Mouse (Mus musculus): ENCODE results near the gene Cnot3. TPM values are rescaled to one million over a fixed set of nuclear protein-coding genes. Genes with fewer than 3 reads are reported as not detected.
"Not testable (repeated sequence)": the region's sequence is repeated elsewhere in the genome, so short reads cannot be mapped to it uniquely, and the experiment has no call there.

The Cnot3 gene
- polyA plus RNA-seq, 1 experiment = 49.5 TPM

DNA sequence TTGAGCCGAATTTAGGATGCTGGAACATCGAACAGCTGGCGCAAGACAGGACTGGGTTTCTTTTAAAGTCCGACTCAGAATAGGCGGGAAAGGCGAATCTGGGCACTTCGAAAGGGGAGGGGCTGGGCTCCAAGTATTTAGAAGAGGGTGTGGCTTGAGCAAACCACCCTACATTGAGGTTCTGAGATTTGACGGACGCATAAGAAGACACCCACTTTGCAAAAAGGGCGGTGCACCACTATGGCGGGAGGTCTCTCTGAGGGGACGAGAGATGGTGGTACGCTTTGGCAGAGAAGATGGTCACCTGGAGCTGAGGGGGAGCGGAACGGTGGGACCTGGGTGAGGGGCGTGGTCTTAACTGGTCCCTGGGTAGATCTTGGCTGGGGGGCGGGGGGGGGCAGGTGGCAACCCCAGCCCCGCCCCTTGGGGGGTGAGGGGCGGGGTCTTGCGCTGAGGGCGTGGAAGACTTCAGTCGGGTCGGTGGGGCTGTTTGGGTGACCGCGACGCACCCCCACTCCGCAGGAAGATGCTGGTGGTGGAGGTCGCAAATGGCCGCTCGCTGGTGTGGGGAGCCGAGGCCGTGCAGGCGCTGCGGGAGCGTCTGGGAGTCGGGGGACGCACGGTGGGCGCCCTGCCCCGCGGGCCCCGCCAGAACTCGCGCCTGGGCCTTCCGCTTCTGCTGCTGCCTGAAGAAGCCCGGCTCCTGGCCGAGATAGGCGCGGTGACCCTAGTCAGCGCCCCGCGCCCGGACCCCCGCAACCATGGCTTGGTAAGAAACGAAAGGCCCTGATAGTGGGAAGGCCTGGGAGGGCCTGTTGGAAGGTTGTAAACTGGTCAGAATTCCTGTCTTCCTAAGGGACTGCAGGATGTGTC is 49.2 kb downstream of the Cnot3 start:
- DNase-seq (ENCODE audit: extremely low spot score in 1 of 2, low spot score in 1 of 2) = peak; percentile 49 to 59

DNA sequence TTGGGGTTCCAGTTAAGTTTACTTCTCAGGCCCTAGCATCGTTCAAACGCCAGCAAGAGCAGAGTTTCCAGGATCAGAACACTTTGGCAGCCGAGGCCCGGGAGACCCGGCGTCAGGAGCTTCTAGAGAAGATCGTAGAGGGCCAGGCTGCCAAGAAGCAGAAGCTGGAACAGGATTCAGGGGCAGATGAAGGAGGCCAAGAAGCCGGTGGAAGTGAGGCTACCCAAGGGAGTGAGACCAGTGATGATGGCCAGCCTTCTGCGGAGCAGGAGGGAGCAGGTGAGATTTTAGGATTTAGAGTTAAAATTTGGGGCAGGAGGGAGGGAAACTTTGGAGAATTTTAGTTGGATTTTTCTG is 49.9 kb downstream of the Cnot3 start:
- DNase-seq (ENCODE audit: extremely low spot score in 1 of 2, low spot score in 1 of 2) = not testable (repeated sequence)

DNA sequence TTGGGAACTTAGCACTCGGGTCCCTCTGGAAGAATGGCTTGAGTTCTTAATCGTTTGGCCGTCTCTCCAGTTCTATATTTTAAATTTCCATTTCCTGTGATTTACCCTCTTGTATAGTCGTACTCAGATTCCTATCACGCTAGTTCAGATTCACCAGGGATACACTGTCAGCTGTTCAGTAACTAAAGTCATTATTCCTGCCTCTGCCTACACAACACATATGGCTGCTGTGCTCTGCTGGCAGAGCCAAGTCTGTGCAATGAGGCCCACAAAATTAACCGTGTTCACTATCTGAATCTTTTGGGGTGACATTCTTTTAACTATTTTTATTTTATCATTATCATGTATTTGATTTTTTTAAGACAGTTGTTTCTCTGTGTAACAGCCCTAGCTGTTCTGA is 53.4 kb downstream of the Cnot3 start:
- DNase-seq (ENCODE audit: extremely low spot score in 1 of 2, low spot score in 1 of 2) = no peak

DNA sequence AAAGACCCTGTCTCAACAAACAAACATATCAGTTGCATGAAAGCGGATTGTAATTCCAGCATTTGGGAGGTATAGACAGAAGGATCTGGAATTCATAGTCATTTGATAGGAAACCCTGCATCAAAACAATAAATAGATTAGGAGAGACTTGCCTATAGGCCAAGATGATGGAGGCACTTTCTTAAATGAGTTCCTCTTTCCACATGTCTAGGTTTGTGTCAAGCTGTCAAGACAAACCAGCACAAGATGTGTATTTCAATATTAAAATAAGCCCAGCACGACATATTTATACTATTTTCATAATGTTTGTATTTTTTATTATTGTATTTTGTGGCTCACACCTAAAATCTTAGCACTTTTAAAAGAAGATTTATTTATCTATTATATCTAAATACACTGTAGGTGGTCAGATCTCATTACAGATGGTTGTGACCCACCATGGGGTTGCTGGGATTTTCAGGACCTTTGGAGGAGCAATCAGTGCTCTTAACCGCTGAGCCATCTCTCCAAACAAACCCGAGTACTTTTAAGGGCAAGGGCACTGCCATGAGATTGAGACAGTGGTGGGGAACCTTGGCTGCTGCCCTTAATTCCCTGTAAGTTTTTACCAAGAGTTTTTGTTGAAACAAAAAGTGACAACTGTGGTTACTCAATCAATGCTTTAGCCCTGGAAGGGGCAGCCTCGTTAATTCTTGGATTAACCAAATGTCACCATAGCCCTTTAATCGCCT is 58.2 kb downstream of the Cnot3 start:
- no peak for DNase-seq (ENCODE audit: extremely low spot score in 1 of 2, low spot score in 1 of 2)

DNA sequence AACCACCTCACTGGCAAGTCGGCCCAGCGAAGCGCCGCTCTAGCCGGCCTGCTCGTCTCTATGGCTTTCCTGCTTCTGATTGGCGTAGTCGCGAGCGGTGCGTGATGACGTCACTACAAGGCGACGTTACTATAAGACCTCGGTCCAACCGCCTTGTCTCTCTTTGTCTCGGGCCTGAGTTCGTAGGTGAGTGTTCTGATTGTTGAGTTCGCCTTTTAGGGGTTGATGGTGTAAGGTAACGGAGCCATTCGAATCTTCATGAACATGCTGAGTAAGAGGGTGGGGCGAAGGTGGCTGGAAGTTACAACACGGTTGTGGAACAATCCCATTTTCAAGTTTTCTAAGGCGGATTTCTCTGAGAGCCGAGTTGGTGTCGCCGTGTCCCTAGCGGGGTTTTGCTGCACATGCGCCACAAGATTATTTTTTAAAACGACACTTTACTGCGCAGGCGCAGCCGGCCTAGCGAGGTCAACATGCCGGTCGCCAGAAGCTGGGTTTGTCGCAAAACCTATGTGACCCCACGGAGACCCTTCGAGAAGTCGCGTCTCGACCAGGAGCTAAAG is 58.9 kb downstream of the Cnot3 start, which contains the start of gene Rps9:
Rps9 (plus strand) TSS at position 115 of the 563 bp plus-strand sequence.
- peak; percentile 97 to 99 for DNase-seq (ENCODE audit: extremely low spot score in 1 of 2, low spot score in 1 of 2)

DNA sequence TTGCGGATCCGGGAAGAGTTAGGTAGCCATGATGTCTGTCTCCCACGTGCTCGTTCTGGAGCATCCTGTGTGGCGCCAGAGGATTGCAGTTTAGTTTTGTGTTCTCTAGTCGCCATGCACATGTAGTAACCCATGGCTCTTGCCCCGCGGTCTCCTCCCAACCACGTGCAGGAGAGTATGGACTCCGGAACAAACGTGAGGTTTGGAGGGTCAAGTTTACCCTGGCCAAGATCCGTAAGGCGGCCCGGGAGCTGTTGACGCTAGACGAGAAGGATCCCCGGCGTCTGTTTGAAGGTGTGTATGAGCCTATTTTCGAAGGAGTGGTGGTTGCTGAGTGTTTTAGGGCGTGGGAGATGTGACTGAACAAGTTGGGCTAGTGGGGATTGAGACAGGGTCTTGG is 59.4 kb downstream of the Cnot3 start:
- DNase-seq (ENCODE audit: extremely low spot score in 1 of 2, low spot score in 1 of 2) = no peak

DNA sequence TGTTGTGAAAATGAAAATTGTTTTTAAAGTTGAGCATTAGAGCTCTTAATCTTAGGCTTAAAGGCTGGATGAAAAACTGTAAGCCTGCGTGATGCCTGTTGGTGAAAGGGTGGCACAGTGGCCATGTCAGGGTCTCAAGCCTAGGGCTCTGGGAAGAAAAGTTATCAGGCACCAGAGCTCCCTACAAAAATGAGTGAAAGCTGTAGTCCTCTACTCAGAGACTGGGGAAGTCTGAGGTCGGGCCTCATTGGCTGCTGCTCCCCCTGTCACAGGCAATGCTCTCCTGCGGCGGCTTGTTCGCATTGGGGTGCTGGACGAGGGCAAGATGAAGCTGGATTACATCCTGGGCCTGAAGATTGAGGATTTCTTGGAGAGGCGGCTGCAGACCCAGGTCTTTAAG is 60.4 kb downstream of the Cnot3 start:
- not testable (repeated sequence) for DNase-seq (ENCODE audit: extremely low spot score in 1 of 2, low spot score in 1 of 2)

DNA sequence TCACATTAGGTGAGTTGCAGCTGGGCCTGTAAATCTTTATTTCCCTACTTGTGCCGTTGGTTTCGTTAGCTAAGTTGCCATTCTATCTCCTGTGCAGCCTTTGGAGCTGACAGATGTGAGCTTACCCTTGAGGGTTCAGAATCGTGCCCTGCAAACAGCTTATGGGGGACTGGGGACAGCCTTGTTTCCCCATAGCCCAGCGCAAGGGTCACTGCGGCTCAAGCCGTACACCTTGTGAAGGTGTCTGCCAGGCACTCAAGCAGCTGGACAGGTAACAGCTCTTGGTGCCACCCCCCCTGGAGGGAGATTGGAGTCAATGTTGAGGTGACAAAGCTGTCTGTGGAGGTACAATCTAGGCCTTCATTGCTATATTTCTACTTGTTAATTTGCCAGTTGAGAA is 60.8 kb downstream of the Cnot3 start:
- DNase-seq (ENCODE audit: extremely low spot score in 1 of 2, low spot score in 1 of 2) = no peak

DNA sequence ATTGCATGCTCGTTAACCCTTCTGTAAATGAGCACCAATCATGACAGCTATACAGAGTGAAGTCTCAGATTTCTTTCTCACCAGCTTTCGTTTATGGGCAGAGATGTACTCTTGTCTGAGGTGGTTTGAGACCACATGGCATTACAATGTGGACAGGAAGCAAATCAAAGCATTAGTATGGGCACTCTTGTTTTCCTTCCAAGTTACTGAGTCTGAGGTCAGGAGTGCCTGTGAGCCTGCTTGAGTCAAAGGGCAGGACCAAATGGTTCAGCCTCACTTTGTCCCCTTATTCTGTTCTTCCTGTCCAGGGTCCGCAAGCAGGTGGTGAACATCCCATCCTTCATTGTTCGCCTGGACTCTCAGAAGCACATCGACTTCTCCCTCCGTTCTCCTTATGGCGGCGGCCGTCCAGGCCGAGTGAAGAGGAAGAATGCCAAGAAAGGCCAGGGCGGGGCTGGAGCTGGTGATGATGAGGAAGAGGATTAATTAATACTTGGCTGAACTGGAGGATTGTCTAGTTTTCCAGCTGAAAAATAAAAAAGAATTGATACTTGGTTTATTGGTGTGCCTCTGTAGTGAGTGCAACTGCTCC is 61.4 kb downstream of the Cnot3 start:
- DNase-seq (ENCODE audit: extremely low spot score in 1 of 2, low spot score in 1 of 2) = no peak

DNA sequence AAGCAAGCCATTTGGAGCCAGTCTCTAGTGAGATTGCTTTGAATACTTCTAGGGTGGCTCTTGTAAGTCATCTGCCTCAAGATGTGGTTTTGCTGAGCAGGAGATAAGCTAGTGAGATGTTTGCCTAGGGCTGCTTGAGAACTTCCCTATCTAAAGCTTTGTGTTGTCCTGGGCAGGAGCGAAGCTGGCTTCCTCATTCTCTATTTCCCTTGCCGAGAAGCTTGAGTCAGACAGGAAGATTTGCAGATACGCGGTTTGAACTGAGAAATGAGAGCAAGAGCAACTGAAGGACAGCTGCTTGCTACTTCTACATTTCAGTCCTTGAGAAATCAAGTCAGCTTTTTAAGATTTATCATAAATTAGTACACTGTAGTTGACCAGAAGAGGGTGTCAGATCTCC is 62.0 kb downstream of the Cnot3 start:
- no peak for DNase-seq (ENCODE audit: extremely low spot score in 1 of 2, low spot score in 1 of 2)

DNA sequence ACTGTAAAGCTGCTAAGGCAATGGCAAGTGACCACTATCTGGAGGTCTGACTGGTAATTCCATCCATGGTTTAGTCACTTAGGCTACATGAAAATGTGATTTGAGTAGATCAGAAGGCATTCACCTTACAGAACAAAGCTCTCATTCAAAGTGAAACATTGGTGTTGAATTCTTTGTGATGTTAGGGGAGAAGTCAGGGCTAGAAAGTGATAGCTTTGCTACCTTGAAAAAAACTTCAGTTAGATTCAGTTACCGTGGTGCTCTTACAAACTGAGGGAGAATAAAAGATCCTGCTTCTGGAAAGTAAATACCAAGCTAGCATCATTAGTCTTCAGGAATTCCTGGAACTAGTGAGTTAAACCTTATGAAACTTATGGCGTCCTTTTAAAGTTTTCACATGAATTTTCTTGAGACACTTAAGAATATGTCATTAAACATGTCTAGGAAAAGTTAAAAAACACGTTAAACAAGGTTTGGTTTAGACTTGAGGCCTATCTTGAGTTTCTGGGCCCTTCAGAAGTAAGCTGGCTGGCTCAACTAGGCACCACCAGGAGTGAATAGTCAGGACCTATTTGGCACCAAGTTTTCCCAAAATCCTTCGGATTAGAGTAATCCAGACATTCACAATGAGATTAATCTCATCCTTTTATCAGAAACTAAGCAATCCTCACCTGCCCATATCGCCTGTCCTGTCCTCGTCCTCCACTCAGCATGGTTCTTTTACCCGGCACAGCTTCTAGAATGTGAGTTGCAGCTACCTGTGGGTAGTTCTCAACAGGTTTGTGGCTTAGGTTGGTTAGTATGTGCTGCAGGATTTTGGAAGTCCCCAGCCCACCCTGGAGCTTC is 62.7 kb downstream of the Cnot3 start:
- no peak for DNase-seq (ENCODE audit: extremely low spot score in 1 of 2, low spot score in 1 of 2)

DNA sequence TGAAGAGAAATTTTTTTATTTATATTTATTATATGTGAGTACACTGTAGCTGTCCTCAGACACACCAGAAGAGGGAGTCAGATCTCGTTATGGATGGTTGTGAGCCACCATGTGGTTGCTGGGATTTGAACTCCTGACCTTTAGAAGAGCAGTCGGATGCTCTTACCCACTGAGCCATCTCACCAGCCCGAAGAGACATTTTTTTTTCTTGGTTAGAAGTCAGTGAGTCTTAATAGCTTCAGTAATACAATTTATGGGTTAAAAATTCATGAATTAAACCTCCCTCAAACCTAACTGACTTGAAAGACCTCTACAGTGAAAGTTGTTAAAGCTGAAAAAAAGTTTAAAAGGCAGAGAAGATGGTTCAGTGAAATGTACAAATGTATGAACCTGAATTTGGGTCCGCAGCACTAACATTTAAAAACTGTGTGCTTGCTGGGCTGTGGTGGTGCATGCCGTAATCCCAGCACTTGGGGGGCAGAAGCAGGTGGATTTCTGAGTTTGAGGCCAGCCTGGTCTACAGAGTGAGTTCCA is 63.4 kb downstream of the Cnot3 start:
- DNase-seq (ENCODE audit: extremely low spot score in 1 of 2, low spot score in 1 of 2) = not testable (repeated sequence)

DNA sequence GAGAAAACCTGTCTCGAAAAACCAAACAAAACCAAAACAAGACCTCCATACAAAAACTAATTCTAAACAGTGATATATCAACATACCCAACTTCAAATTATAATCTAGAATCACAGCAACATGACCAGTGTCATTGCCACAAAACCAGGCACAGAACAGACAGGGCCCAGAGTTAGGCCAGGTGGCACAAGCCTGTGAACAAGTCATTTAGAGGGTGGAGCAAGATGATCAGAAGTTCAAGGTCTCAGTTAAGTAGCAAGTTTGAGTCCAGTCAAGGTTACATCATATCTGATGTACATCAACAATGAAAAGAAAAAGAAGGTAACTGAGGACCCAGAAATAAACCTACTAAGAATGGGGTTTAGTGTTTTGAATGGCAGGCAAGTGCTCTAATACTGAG is 63.9 kb downstream of the Cnot3 start:
- no peak for DNase-seq (ENCODE audit: extremely low spot score in 1 of 2, low spot score in 1 of 2)

Other genes with a start within 250 kb of the Cnot3 start
- gene Cacng6, start 221.1 kb upstream of the Cnot3 start, polyA plus RNA-seq (2012; rRNA removed) = 3.9 and 4.3 TPM in 2 replicates
- gene Tarm1, start 142.6 kb upstream of the Cnot3 start, polyA plus RNA-seq (2012; rRNA removed) = 0.10 TPM in 1 of 2 replicates, not detected in the other
- 4.9 and 5.5 TPM in 2 replicates for gene Oscar, start 29.1 kb upstream of the Cnot3 start, polyA plus RNA-seq (2012; rRNA removed)
- 302 and 306 TPM in 2 replicates for gene Ndufa3, start 27.9 kb upstream of the Cnot3 start, polyA plus RNA-seq (2012; rRNA removed)
- gene Tfpt, start 15.3 kb upstream of the Cnot3 start, polyA plus RNA-seq (2012; rRNA removed) = 38.1 and 43.3 TPM in 2 replicates
- gene Prpf31, start 15.3 kb upstream of the Cnot3 start, polyA plus RNA-seq (2012; rRNA removed) = 59.0 and 68.2 TPM in 2 replicates
- 8.0 and 9.2 TPM in 2 replicates for gene Leng1, start 20.6 kb downstream of the Cnot3 start, polyA plus RNA-seq (2012; rRNA removed)
- 12.1 and 14.8 TPM in 2 replicates for gene Tmc4, start 32.3 kb downstream of the Cnot3 start, polyA plus RNA-seq (2012; rRNA removed)
- gene Tsen34, start 47.6 kb downstream of the Cnot3 start, polyA plus RNA-seq (2012; rRNA removed) = 103 and 108 TPM in 2 replicates
- gene Mboat7, start 48.3 kb downstream of the Cnot3 start, polyA plus RNA-seq (2012; rRNA removed) = 128 and 139 TPM in 2 replicates
- 852 and 1,031 TPM in 2 replicates for gene Rps9, start 58.7 kb downstream of the Cnot3 start, polyA plus RNA-seq (2012; rRNA removed)
- gene Pirb, start 75.1 kb downstream of the Cnot3 start, polyA plus RNA-seq (2012; rRNA removed) = 0.38 and 0.48 TPM in 2 replicates
- gene Gm15448, start 180.4 kb downstream of the Cnot3 start, polyA plus RNA-seq (2012; rRNA removed) = not detected in 2 replicates
- gene Pira2, start 199.8 kb downstream of the Cnot3 start, polyA plus RNA-seq (2012; rRNA removed) = not detected in 2 replicates